Mouse (Mus musculus) heart, embryonic 13.5 days (tissue): ENCODE results near the gene Lgals4. TPM values are rescaled to one million over a fixed set of nuclear protein-coding genes. Genes with fewer than 3 reads are reported as not detected.

Experiments used
- ATAC-seq: fragments of 200-750 bp; cut with Nextera tagmentation; 2 replicates; pipeline ENCODE4 v1.8.0; 2017; ENCODE audit warnings: moderate TSS enrichment; ENCODE audit not compliant: insufficient number of reproducible peaks, low FRiP score, low TSS enrichment; ENCODE audit errors: extremely low read depth
- H3K27ac ChIP-seq: fragments of 300-500 bp; sonication (generic); replicated peaks from 2 replicates; pipeline ENCODE4 v1.5.1; 2015; ENCODE audit warnings: moderate library complexity, mild to moderate bottlenecking, inconsistent platforms
- H3K27me3 ChIP-seq: fragments of 300-500 bp; sonication (generic); replicated peaks from 2 replicates; pipeline ENCODE4 v1.6.1; 2015; ENCODE audit warnings: mild to moderate bottlenecking, inconsistent platforms
- H3K36me3 ChIP-seq: fragments of 300-500 bp; sonication (generic); 2 replicates; pipeline ENCODE4 v1.6.1; 2015; ENCODE audit warnings: mild to moderate bottlenecking, inconsistent platforms
- H3K4me1 ChIP-seq: fragments of 300-500 bp; sonication (generic); 2 replicates; pipeline ENCODE4 v1.6.1; 2015; ENCODE audit warnings: inconsistent platforms
- H3K4me2 ChIP-seq: fragments of 300-500 bp; sonication (generic); 2 replicates; pipeline ENCODE4 v1.6.1; 2015; ENCODE audit warnings: inconsistent platforms, mild to moderate bottlenecking, moderate library complexity
- H3K4me3 ChIP-seq: fragments of 300-500 bp; sonication (generic); 2 replicates; pipeline ENCODE4 v1.5.1; 2015; ENCODE audit warnings: moderate library complexity, mild to moderate bottlenecking, inconsistent platforms
- H3K9ac ChIP-seq: fragments of 300-500 bp; sonication (generic); 2 replicates; pipeline ENCODE4 v1.6.1; 2015; ENCODE audit warnings: inconsistent platforms, mild to moderate bottlenecking, moderate library complexity
- H3K9me3 ChIP-seq: fragments of 300-500 bp; sonication (generic); 2 replicates; pipeline ENCODE4 v1.6.1; 2016; ENCODE audit warnings: inconsistent platforms
- WGBS: fragments of 180-500 bp; shearing (Covaris S2); methylation state at CpG from one replicate; pipeline ENCODE4 v1.1.7; 2015; ENCODE audit warnings: mixed read lengths; 5-methylcytosine and 5-hydroxymethylcytosine counted together
- polyA plus RNA-seq: library from polyadenylated mRNA; unstranded; fragments of >200 nt; fragmentation: Nextera tagmentation; extraction: Ambion mirVana; gene quantifications from 2 replicates; pipeline ENCODE4 v1.2.1, GENCODE M21; 2015

Lgals4 gene
- polyA plus RNA-seq, 1 experiment from 2014 or later = 4.3 TPM

DNA sequence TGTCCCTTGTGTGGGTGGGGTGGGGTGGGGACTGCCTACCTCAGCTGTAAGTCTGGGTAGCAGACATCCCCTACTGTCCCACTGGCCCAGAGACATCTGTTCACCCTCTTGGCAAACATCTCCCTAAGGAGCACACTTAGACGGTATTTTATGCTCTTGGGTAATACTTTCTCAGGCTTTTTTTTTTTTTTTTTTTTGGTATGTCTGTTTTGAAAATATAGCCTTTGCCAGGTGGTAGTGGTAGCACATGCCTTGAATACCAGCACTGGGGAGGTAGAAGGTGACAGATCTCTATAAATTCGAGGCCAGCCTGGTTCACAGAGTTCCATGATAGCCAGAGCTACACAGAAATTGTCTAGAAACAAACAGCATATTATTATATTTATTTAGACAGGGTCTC lies 9.7 kb upstream of the Lgals4 start:
- H3K4me1 ChIP-seq = peaks cover 61% of the 10 kb centered on the region
- ATAC-seq = no peak
- peaks cover 46% of the 10 kb centered on the region for H3K36me3 ChIP-seq
- H3K9ac ChIP-seq = no peak overlapping the region
- peak overlapping the region; percentile 90 for H3K27ac ChIP-seq
- H3K9me3 ChIP-seq = no peaks in the 10 kb centered on the region
- no peaks in the 10 kb centered on the region for H3K27me3 ChIP-seq
- no peak overlapping the region for H3K4me2 ChIP-seq
- 49% methylated on average over 2 of the region's 2 CpGs for WGBS
- H3K4me3 ChIP-seq = no peak overlapping the region

DNA sequence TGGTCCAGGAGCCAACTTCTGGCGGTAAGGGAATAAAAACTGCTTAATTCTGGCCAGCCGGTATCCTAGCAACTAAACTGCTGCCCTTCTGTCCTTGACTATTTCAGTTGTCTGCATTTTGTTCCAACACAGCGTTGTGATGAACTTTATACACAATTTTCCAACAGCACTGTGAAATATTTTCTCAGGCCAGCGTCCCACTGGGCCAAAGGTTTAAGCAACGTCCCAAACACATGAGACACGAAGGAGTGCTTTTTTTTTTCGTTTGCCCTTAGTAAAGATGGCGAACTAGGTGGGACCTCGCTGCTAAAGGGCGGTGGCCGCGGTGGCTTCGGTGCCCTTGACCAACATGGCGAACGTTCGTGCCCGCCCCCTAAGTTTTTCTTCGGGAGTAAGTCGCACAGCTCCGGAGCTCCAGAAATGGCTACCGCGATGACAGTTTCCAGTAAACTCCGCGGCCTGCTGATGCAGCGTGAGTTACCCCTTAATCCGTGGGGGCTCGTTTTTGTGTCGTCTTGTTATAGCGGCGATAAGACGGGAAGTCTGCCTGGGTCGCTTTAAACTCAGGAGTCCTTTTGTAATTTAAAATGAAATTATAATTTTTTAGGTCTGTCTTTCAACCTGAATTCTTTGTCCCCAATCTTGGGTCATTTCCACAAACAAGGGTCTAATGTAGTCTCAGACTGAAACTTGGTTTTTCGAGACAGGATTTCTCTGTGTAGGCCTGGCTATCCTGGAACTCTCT lies 8.5 kb upstream of the Lgals4 start, which contains the start of gene Ech1:
Gene Ech1 (plus strand): TSS at position 277 of the 745 bp plus-strand sequence.
- Histone ChIP-seq H3K4me1 (peaks cover 50% of the 10 kb centered on the region), H3K9me3 (no peaks in the 10 kb centered on the region), H3K4me2 (peak within 1 kb of the TSS; percentile 66), H3K36me3 (peaks cover 44% of the 10 kb centered on the region), H3K9ac (peak within 1 kb of the TSS; percentile 81), H3K4me3 (peak within 1 kb of the TSS; percentile 52), H3K27me3 (no peaks in the 10 kb centered on the region), H3K27ac (peak within 1 kb of the TSS; percentile 90)
- 2% methylated on average over 33 of the region's 33 CpGs for WGBS
- ATAC-seq = peak; percentile 51; the same call in 1 of the 2 replicates

DNA sequence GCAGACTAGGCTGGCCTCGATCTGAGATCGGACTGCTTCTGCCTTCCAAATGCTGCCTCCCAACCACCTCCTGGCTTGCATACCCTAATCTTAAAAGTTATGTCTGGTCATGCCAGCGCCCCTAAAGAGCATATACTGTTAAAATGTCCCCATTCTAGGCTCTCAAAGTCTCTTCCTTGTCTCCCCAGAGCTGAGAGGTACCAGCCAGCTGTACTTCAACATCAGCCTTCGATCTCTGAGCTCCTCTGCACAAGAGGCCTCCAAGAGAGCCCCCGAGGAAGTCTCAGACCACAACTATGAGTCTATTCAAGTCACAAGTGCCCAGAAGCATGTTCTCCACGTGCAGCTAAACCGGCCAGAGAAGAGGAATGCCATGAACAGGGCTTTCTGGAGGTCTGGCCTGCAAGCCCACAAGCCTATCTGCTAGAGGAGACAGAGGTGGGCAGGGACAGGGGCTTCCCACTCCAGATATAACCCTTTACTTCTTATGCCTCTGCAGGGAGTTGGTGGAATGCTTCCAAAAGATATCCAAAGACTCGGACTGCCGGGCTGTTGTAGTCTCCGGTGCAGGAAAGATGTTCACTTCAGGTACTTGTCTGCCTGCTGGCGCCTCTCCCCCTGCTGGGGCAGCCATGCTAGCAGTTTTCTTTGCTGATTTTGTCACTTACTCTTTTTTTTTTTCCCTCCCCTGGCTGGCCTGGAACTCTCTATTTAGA lies 7.8 kb upstream of the Lgals4 start:
- H3K9ac ChIP-seq = peak overlapping the region; percentile 81
- H3K4me3 ChIP-seq = peak overlapping the region; percentile 52
- peak overlapping the region; percentile 66 for H3K4me2 ChIP-seq
- no peaks in the 10 kb centered on the region for H3K27me3 ChIP-seq
- no peaks in the 10 kb centered on the region for H3K9me3 ChIP-seq
- H3K4me1 ChIP-seq = peaks cover 43% of the 10 kb centered on the region
- peak overlapping the region; percentile 90 for H3K27ac ChIP-seq
- ATAC-seq = no peak
- H3K36me3 ChIP-seq = peaks cover 44% of the 10 kb centered on the region
- 32% methylated on average over 11 of the region's 11 CpGs for WGBS

DNA sequence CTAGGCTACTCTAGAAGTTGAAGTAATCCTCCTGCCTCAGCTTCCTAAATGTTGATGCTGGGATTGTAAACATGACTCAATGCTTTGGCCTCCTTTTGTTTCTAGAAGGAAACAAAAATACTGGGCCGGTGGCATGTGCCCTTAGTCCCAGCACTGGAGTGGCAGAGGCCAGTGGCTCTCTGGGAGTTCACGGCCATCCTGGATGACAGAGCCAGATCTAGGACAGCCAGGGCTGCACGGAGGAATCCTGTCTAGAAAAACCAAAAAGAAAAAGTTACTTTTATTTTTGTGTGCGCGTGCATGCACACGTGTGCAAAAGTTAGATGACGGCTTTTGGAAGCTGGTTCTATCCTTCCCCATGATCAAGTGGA lies 7.3 kb upstream of the Lgals4 start:
- no peaks in the 10 kb centered on the region for H3K9me3 ChIP-seq
- H3K36me3 ChIP-seq = peaks cover 42% of the 10 kb centered on the region
- peaks cover 41% of the 10 kb centered on the region for H3K4me1 ChIP-seq
- ATAC-seq = no peak
- peak overlapping the region; percentile 81; the same call in 1 of the 2 replicates for H3K9ac ChIP-seq
- WGBS = 88% methylated on average over 7 of the region's 7 CpGs
- no peaks in the 10 kb centered on the region for H3K27me3 ChIP-seq
- peak overlapping the region; percentile 66 for H3K4me2 ChIP-seq
- H3K4me3 ChIP-seq = peak overlapping the region; percentile 52
- peak overlapping the region; percentile 90 for H3K27ac ChIP-seq

DNA sequence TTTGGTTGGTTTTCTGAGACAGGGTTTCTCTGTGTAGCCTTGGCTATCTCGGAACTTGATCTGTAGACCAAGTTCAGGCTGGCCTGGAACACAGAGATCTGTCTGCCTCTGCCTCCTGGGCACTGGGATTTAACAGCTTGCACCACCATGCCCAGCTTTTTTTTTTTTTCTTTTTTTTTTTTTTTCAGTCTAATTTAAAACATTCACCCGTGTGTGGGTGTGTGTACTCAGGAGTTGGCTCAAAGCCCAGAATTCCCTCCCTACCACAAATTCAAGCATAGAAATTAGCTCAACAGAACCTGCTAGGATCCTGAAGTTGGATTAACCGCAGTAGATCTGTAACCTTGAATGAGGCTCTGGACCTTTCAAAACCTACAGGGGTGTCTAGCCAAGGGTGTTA lies 6.3 kb upstream of the Lgals4 start:
- H3K4me1 ChIP-seq = peaks cover 42% of the 10 kb centered on the region
- ATAC-seq = no peak
- H3K27me3 ChIP-seq = no peaks in the 10 kb centered on the region
- H3K4me2 ChIP-seq = no peak overlapping the region
- H3K36me3 ChIP-seq = peaks cover 42% of the 10 kb centered on the region
- 49% methylated on average over 3 of the region's 3 CpGs for WGBS
- no peak overlapping the region for H3K9ac ChIP-seq
- H3K4me3 ChIP-seq = no peak overlapping the region
- no peak overlapping the region for H3K27ac ChIP-seq
- no peaks in the 10 kb centered on the region for H3K9me3 ChIP-seq

DNA sequence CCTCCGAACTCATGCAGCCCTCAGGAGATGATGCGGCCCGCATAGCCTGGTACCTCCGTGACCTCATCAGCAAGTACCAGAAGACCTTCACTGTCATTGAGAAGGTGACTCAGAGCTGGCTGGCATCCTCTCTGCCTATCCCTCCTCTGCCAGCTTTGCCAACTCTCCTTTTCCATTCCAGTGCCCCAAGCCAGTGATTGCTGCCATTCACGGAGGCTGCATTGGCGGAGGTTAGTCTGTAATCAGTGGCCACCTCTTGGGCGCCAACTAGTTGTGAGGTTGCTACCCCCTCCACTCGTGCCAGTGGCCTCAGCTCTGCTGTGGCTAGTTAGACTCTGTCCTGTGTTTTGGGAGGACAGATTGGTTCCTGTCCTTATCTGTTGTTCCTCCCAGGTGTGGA lies 3.8 kb upstream of the Lgals4 start:
- Histone ChIP-seq H3K4me2 (no peak overlapping the region), H3K9me3 (no peaks in the 10 kb centered on the region), H3K9ac (no peak overlapping the region), H3K27ac (no peak overlapping the region), H3K4me3 (no peak overlapping the region), H3K4me1 (peaks cover 29% of the 10 kb centered on the region), H3K27me3 (no peaks in the 10 kb centered on the region), H3K36me3 (peaks cover 36% of the 10 kb centered on the region)
- no peak for ATAC-seq
- 90% methylated on average over 8 of the region's 8 CpGs for WGBS

DNA sequence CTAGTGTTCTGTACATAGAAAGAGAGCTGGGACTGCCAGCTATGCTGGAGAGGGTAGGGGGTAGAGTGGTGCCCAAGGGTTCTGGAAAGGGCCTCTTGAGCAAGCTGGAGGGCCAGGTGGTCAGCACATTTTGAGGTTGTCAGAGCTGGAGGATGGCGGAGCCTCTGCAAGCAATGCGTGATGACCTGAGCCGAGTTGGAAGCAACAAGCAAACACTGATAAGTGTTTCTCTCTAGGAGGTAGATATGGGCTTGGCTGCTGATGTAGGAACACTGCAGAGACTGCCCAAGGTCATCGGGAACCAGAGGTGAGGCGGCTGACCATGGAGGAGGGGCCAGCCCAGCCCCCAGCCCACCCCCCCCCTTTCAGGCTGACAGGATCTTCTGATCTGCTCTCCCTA lies 2.7 kb upstream of the Lgals4 start:
- H3K27me3 ChIP-seq = no peaks in the 10 kb centered on the region
- ATAC-seq = no peak
- H3K9ac ChIP-seq = no peak overlapping the region
- H3K4me2 ChIP-seq = no peak overlapping the region
- H3K36me3 ChIP-seq = peaks cover 36% of the 10 kb centered on the region
- WGBS = 52% methylated on average over 5 of the region's 5 CpGs
- H3K27ac ChIP-seq = no peak overlapping the region
- no peak overlapping the region for H3K4me3 ChIP-seq
- peaks cover 23% of the 10 kb centered on the region for H3K4me1 ChIP-seq
- H3K9me3 ChIP-seq = no peaks in the 10 kb centered on the region

DNA sequence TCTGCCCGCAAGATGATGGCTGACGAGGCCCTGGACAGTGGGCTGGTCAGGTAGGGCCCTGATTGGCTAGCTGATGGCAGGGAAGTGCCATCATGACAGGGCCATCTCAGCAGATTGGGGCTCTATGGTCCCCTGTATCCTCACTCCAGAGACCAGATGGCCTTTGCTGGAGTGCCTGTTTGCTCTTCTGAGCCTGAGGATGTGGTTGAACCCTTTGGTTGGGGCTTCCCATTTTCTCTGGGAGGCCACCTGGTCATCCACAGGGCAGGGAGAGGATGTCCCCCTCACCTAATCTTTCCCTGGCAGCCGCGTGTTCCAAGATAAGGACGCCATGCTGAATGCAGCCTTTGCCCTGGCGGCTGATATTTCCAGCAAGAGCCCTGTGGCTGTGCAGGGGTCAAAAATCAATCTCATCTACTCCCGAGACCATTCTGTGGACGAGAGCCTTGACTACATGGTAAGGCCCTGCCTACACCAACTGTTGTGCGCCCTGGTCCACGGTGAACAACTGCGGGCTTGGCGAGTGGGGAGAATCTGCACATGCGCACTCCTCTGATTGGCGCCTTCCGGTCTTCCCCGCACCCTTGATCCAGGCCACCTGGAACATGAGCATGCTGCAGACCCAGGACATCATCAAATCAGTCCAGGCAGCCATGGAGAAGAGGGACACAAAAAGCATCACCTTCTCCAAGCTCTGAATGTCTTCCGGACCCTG lies 2.1 kb upstream of the Lgals4 start:
- no peaks in the 10 kb centered on the region for H3K9me3 ChIP-seq
- H3K9ac ChIP-seq = no peak overlapping the region
- H3K36me3 ChIP-seq = peaks cover 34% of the 10 kb centered on the region
- no peak overlapping the region for H3K4me2 ChIP-seq
- H3K4me1 ChIP-seq = peaks cover 17% of the 10 kb centered on the region
- no peak overlapping the region for H3K4me3 ChIP-seq
- no peak for ATAC-seq
- WGBS = 74% methylated on average over 17 of the region's 17 CpGs
- no peaks in the 10 kb centered on the region for H3K27me3 ChIP-seq
- H3K27ac ChIP-seq = no peak overlapping the region

DNA sequence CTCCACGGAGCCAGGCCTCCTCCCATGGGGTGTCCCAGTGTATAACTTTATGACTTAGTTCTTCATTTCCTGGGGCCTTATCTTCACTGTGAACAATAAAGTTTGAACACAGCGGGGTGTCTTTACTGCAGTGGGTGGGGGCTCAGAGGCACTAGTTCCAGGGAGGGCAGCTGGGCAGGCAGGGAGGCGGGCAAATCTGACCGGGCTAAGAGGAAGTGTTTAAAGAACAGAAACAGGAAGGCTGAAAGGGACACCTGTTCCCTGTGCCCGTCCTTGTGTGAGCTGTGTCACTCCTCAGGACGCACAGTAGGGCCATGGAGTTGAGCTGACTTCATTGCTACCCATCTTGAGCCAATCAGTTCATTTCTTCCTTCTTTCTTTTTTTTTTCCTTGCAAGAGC lies 1.5 kb upstream of the Lgals4 start:
- peaks cover 32% of the 10 kb centered on the region for H3K36me3 ChIP-seq
- H3K9ac ChIP-seq = no peak overlapping the region
- H3K27me3 ChIP-seq = no peaks in the 10 kb centered on the region
- no peaks in the 10 kb centered on the region for H3K9me3 ChIP-seq
- ATAC-seq = no peak
- no peak overlapping the region for H3K4me3 ChIP-seq
- H3K4me1 ChIP-seq = peaks cover 15% of the 10 kb centered on the region
- WGBS = 79% methylated on average over 6 of the region's 6 CpGs
- no peak overlapping the region for H3K27ac ChIP-seq
- no peak overlapping the region for H3K4me2 ChIP-seq

DNA sequence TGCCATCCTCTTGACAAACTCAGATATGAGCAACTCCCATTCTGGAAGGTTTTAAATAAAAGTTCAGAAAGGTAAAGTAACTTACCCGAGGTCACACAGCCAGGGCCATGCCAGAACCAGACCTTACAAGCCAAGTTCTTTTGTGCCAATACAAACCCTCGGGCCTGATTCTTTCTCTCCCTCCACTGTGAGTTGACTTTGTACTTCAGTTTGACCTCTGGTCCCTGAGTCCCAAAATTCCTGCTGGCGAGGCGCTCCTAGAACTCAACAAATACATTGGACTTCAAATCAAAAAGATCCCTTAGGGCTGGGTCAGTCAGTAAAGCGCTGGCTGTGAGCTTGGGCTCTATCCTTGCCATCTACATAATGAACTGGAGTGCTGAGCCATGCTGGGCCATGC lies 3.3 kb downstream of the Lgals4 start:
- no peaks in the 10 kb centered on the region for H3K4me1 ChIP-seq
- ATAC-seq = no peak
- no peaks in the 10 kb centered on the region for H3K27me3 ChIP-seq
- H3K36me3 ChIP-seq = peaks cover 6% of the 10 kb centered on the region
- H3K4me3 ChIP-seq = no peak overlapping the region
- no peak overlapping the region for H3K4me2 ChIP-seq
- H3K9ac ChIP-seq = no peak overlapping the region
- WGBS = 82% methylated on average over 5 of the region's 5 CpGs
- no peak overlapping the region for H3K27ac ChIP-seq
- no peaks in the 10 kb centered on the region for H3K9me3 ChIP-seq

DNA sequence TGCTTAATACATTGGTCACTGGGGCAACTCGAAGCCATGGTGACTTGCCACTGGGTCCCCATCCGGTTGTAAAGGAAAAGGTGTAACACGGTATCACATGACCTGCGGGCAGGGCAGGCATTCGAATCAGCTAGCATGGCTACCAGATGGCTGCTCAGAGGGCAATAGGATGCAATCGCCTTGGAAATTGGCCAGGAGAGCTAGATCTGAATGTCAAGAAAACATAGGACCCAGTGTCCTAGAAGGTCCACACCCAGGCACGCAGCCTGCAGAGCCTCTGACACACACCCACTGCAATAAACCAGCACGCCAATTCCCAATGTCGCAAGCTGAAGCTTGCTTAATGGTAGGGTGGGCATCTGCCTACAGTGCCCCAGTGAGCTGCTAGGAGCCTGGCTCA lies 4.7 kb downstream of the Lgals4 start:
- Histone ChIP-seq H3K9me3 (no peaks in the 10 kb centered on the region), H3K27ac (no peak overlapping the region), H3K4me1 (no peaks in the 10 kb centered on the region), H3K4me2 (no peak overlapping the region), H3K36me3 (no peaks in the 10 kb centered on the region), H3K27me3 (no peaks in the 10 kb centered on the region), H3K9ac (no peak overlapping the region), H3K4me3 (no peak overlapping the region)
- ATAC-seq = no peak
- WGBS = 75% methylated on average over 9 of the region's 9 CpGs
